Comparison of ENCODE assay signal across 25 mouse cellular contexts in the genomic region with DNA sequence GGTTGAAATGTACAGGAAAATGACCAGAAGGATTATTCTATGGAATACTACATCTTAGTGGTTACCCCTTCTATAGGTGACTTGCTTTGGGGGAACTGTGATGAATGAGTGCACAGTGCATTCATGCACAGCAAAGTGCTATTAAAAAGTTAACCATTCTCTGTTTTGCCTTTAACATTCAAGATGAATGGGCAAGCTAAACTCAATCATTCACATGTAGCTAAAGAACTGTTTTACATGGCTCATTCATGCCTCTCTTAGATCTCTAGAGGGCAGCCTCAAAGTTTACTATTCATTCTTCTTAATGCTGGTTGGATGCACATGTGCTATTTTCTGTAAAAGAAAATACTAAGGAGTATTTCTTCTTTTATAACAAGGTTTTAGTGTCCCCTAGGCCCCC.
DNase-seq lines count a peak whose midpoint lies in the region; ATAC-seq and TF ChIP-seq lines count a peak whose summit lies in the region.
"Had no signal": no experiment of that assay in that cellular context is flagged by ENCODE, and none has a peak within 500 bp of the region (broad histone marks: within the 10 kb centered on the region; RNA-seq: fewer than 3 reads in every experiment).

No protein-coding gene starts in this region.

- H3K27ac ChIP-seq in kidney, embryonic 15.5 days, result peak overlapping the region; percentile 54; the same call in 1 of the 2 replicates
- 0 out of 2 replicates have a peak overlapping the region, but pooled peaks have one; percentile 57 for H3K27ac ChIP-seq in kidney, postnatal 0 days
- no peak overlapping the region for H3K27ac ChIP-seq in limb, embryonic 13.5 days
- H3K27ac ChIP-seq in limb, embryonic 10.5 days, result no peak overlapping the region
- H3K27ac ChIP-seq in limb, embryonic 14.5 days (replicated peaks; ENCODE audit: low read depth, low read length), result no peak overlapping the region
- H3K27ac ChIP-seq: embryonic facial prominence, embryonic 13.5 days; embryonic facial prominence, embryonic 15.5 days; forebrain, embryonic 10.5 days; forebrain, embryonic 12.5 days had no signal

- peak; percentile 83 for ATAC-seq in kidney, embryonic 15.5 days (replicated peaks; ENCODE audit: low FRiP score)
- peak; percentile 46; the same call in 1 of the 2 replicates for ATAC-seq in kidney, postnatal 0 days (replicated peaks; ENCODE audit: low FRiP score, low read depth)
- peak; percentile 54 for ATAC-seq in limb, embryonic 13.5 days (ENCODE audit: low FRiP score, low read depth)
- no peak for ATAC-seq in limb, embryonic 14.5 days (ENCODE audit: low FRiP score, low read depth)
- ATAC-seq: forebrain, embryonic 14.5 days; forebrain, embryonic 16.5 days had no signal

- no peaks in the 10 kb centered on the region for H3K36me3 ChIP-seq in kidney, embryonic 15.5 days
- H3K36me3 ChIP-seq in kidney, postnatal 0 days (ENCODE audit: insufficient read depth, low read length), result no peaks in the 10 kb centered on the region
- no peaks in the 10 kb centered on the region for H3K36me3 ChIP-seq in limb, embryonic 13.5 days
- H3K36me3 ChIP-seq in limb, embryonic 10.5 days, result no peaks in the 10 kb centered on the region
- no peaks in the 10 kb centered on the region for H3K36me3 ChIP-seq in limb, embryonic 14.5 days (ENCODE audit: control insufficient read depth, insufficient read depth, low read length)
- H3K36me3 ChIP-seq: embryonic facial prominence, embryonic 13.5 days; embryonic facial prominence, embryonic 15.5 days; forebrain, embryonic 10.5 days; forebrain, embryonic 12.5 days had no signal

- no peak overlapping the region for H3K4me3 ChIP-seq in kidney, embryonic 15.5 days (replicated peaks)
- H3K4me3 ChIP-seq in kidney, postnatal 0 days (replicated peaks; ENCODE audit: low read depth, low read length), result no peak overlapping the region
- H3K4me3 ChIP-seq in limb, embryonic 13.5 days, result no peak overlapping the region
- no peak overlapping the region for H3K4me3 ChIP-seq in limb, embryonic 10.5 days
- H3K4me3 ChIP-seq in limb, embryonic 14.5 days (replicated peaks; ENCODE audit: low read length), result no peak overlapping the region
- H3K4me3 ChIP-seq: embryonic facial prominence, embryonic 13.5 days; embryonic facial prominence, embryonic 15.5 days; erythroblast, embryonic 14.5 days; forebrain, embryonic 10.5 days; forebrain, embryonic 12.5 days had no signal

- no peak for TF ChIP-seq POLR2A in limb, embryonic 14.5 days (IDR thresholded peaks at IDR 0.05; ENCODE audit: borderline replicate concordance, extremely low read depth, insufficient read depth, insufficient read length)

- peaks cover 18% of the 10 kb centered on the region; the same call in 1 of the 2 replicates for H3K27me3 ChIP-seq in kidney, embryonic 15.5 days
- no peaks in the 10 kb centered on the region for H3K27me3 ChIP-seq in kidney, postnatal 0 days (ENCODE audit: insufficient read depth, low read length)
- H3K27me3 ChIP-seq in limb, embryonic 13.5 days, result peaks cover 25% of the 10 kb centered on the region; the same call in 1 of the 2 replicates
- peaks cover 72% of the 10 kb centered on the region for H3K27me3 ChIP-seq in limb, embryonic 10.5 days (ENCODE audit: low read depth, poor library complexity, severe bottlenecking)
- H3K27me3 ChIP-seq in limb, embryonic 14.5 days (ENCODE audit: control insufficient read depth, insufficient read depth, low read length), result no peaks in the 10 kb centered on the region
- H3K27me3 ChIP-seq: embryonic facial prominence, embryonic 15.5 days had no signal

- no peak for DNase-seq in kidney, adult 9 months
- peak; percentile 44 for DNase-seq in kidney, postnatal 0 days (ENCODE audit: low spot score)
- no peak for DNase-seq in kidney, postnatal 36 days
- DNase-seq in limb, embryonic 10.5 days (ENCODE audit: low spot score), result no peak
- DNase-seq in limb, embryonic 14.5 days (ENCODE audit: low spot score), result peak; percentile 18
- DNase-seq in T-cell, adult 2 months (ENCODE audit: low spot score), result no peak
- DNase-seq: adrenal gland, adult 2 months; adrenal gland, postnatal 10 days; adrenal gland, postnatal 25 days; cerebellum, adult 11 months; cerebellum, adult 18-20 months; cerebellum, adult 8-10 months; cerebellum, adult 9-11 months; cerebellum, postnatal 14 days; cerebellum, postnatal 36 days; embryo, embryonic 11 days had no signal

- TF ChIP-seq CTCF in kidney, postnatal 0 days (IDR thresholded peaks at IDR 0.05; ENCODE audit: low read depth), result peak; percentile 26; the same call in 1 of the 2 replicates

- peaks cover 6% of the 10 kb centered on the region for H3K4me1 ChIP-seq in kidney, embryonic 15.5 days
- peaks cover 5% of the 10 kb centered on the region; the same call in 1 of the 2 replicates for H3K4me1 ChIP-seq in kidney, postnatal 0 days (replicated peaks; ENCODE audit: insufficient read depth, low read length)
- 0 out of 2 replicates have a peak, but pooled peaks cover 3% of the 10 kb centered on the region for H3K4me1 ChIP-seq in limb, embryonic 13.5 days
- no peaks in the 10 kb centered on the region for H3K4me1 ChIP-seq in limb, embryonic 10.5 days
- H3K4me1 ChIP-seq in limb, embryonic 14.5 days (ENCODE audit: control insufficient read depth, insufficient read depth, low read length), result no peaks in the 10 kb centered on the region

- no peak overlapping the region for H3K9ac ChIP-seq in kidney, embryonic 15.5 days
- H3K9ac ChIP-seq in kidney, postnatal 0 days (ENCODE audit: low read depth, low read length), result no peak overlapping the region
- no peak overlapping the region for H3K9ac ChIP-seq in limb, embryonic 13.5 days
- no peak overlapping the region for H3K9ac ChIP-seq in limb, embryonic 14.5 days (ENCODE audit: low read depth, low read length, severe bottlenecking)
- H3K9ac ChIP-seq: embryonic facial prominence, embryonic 13.5 days; embryonic facial prominence, embryonic 15.5 days; forebrain, embryonic 12.5 days had no signal

- H3K4me2 ChIP-seq in kidney, embryonic 15.5 days, result no peak overlapping the region
- H3K4me2 ChIP-seq in kidney, postnatal 0 days (ENCODE audit: low read length), result no peak overlapping the region
- no peak overlapping the region for H3K4me2 ChIP-seq in limb, embryonic 13.5 days (replicated peaks)
- no peak overlapping the region for H3K4me2 ChIP-seq in limb, embryonic 14.5 days (replicated peaks; ENCODE audit: low read depth, low read length, severe bottlenecking)
- H3K4me2 ChIP-seq: embryonic facial prominence, embryonic 13.5 days; embryonic facial prominence, embryonic 15.5 days; forebrain, embryonic 12.5 days had no signal

- no peaks in the 10 kb centered on the region for H3K9me3 ChIP-seq in kidney, embryonic 15.5 days (replicated peaks)
- no peaks in the 10 kb centered on the region for H3K9me3 ChIP-seq in kidney, postnatal 0 days (replicated peaks; ENCODE audit: low read length)
- H3K9me3 ChIP-seq in limb, embryonic 13.5 days, result no peaks in the 10 kb centered on the region
- no peaks in the 10 kb centered on the region for H3K9me3 ChIP-seq in limb, embryonic 10.5 days (replicated peaks)
- no peaks in the 10 kb centered on the region for H3K9me3 ChIP-seq in limb, embryonic 14.5 days (ENCODE audit: control insufficient read depth, low read length)
- H3K9me3 ChIP-seq: embryonic facial prominence, embryonic 13.5 days; embryonic facial prominence, embryonic 15.5 days; forebrain, embryonic 10.5 days; forebrain, embryonic 12.5 days had no signal

Comparison
In these comparisons a context has a peak if more than half of its experiments do, and no peak if none do; other contexts are left out.
1. DNase-seq: peak in kidney, postnatal 0 days (single experiment) and limb, embryonic 14.5 days (single experiment); none in kidney, adult 9 months (single experiment), kidney, postnatal 36 days (0 of 2), limb, embryonic 10.5 days (single experiment) and T-cell, adult 2 months (single experiment).
2. H3K27ac ChIP-seq: peak in kidney, embryonic 15.5 days (single experiment) and kidney, postnatal 0 days (single experiment); none in limb, embryonic 13.5 days (single experiment), limb, embryonic 10.5 days (single experiment) and limb, embryonic 14.5 days (single experiment).